Mouse (Mus musculus) testis, adult 2 months (tissue): ENCODE results near the gene Rasgrf2.

Experiments
- CTCF ChIP-seq: fragments of 200-500 bp; IDR thresholded peaks from 2 replicates; pipeline ENCODE4 v1.5.1; 2012; ENCODE audit warnings: low read depth, mild to moderate bottlenecking, inconsistent platforms, low read length, moderate library complexity; ENCODE audit not compliant: control insufficient read depth, insufficient read depth, insufficient replicate concordance
- POLR2A ChIP-seq: fragments of 200-500 bp; IDR thresholded peaks from 2 replicates; pipeline ENCODE4 v1.6.1; 2012; ENCODE audit warnings: low read depth, mild to moderate bottlenecking, inconsistent platforms, low read length, moderate library complexity; ENCODE audit not compliant: control insufficient read depth

GRCm38 (mm10) chr13:91990709-91991284 is 140.7 kb downstream of the Rasgrf2 start:
- TF ChIP-seq CTCF (no peak), POLR2A (no peak)
